Mouse (Mus musculus): ENCODE measurements around the gene Glra2.
"Not testable (repeated sequence)": the region's sequence is repeated elsewhere in the genome, so short reads cannot be mapped to it uniquely, and the experiment has no call there.

Glra2 gene

DNA sequence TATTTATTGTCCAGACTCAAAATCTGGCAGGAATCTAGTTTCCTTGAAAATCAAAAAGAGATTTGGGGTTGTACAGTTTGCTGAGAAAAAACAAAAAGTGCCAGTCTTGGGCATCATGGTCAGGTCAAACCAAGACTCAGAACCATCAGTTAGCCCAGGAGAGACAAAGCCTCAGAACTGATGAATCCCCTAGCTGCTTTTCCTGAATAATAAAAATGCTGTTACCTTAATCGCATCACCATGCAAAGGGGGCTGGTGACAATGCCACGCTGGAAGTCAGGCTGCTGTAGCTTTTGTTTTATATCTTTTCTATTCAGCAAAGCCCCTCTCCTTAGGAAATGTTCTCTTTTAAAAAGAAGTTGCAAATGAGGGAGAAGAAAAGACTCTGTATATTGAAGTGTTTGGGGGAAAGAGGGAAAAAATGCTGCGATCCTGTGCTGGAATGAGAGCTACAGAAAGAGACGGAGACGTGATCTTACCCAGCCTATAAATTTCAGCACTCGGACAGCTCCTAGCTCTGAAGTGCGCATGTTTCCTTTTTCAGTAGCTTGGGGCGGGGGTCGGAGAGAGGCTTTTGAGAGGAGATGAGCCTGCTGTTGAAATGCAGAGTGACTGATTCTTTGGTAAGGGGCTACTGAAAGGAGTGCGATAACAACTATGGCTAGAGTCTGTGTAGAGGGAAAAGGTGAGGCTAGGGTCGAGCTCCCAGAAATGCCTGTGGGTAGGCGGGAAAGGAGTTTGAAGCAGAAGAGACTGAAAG is at the start of gene Glra2:
Gene Glra2, minus strand, starts transcription at position 455 of the 760 bp plus-strand sequence.
- peak; percentile 6 for DNase-seq (ENCODE audit: low spot score)

DNA sequence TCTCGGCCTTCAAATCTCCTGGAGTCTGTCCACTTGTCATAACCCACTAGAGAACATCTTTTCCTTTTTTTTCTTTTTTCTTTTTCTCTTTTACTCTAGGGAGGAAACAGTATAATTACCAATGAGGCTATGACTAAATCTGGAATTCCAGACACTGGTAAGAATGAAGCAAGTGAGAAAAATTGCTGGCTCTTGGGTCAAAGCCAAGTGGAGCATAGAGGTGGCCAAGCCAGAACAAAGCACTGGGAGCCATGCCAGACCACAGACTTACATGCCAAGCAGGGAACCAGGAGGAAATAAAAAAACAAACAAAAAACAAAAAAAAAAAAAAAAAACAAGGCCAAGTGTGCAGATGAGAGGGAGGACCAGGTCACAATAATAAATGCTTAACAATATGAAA is 35.6 kb upstream of the Glra2 start:
- peak; percentile 57 for DNase-seq (ENCODE audit: low spot score)

DNA sequence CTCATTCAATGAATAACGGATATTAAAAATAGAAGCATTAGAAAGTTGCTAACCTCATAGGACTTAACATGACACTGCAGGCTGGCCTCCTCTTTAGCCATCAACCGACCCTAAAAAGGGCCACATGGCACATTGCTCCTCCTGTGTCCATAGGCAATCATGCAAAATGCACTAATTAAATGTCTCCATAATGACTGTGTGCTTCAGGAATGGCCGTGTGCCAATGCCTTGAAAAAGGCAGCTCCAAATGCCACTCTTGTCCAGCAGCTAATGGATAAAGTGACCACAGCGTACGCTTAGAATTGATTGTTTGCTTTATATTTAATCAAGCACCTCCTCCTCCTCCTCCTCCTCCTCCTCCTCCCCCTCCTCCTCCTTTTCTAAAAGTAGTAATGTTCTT is 17.4 kb upstream of the Glra2 start:
- DNase-seq (ENCODE audit: low spot score) = no peak

DNA sequence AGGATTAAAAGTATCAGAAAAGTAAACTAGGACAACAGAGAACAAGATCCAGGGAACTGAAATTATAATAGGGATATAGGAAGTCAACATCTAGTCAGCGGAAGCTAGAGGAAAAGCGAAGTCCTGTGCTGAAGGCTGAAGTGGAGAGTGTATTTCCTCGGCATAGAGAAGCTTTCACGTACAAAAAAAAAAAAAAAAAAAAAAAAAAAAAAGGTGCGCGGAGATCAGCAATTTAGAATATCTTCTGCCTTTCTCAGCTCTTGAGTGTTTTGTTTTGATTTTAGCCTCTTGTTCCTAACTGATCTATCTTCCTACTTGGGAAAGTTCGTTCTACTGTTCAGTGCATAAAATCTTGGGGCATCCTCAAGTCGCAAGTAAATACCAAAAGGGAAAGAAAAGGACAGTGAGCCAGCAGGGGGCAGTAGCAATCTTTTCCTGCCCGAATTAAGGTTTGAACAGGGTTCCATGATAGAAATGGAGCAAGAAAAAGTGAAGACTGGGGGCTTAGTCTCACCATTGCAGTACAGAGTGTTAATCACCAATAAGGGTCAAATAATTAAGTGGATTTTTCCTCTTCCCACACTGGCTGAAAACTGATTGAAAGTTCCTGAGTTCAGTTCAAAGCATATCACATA is 623 bp upstream of the Glra2 start:
- peak; percentile 4 for DNase-seq (ENCODE audit: low spot score)

DNA sequence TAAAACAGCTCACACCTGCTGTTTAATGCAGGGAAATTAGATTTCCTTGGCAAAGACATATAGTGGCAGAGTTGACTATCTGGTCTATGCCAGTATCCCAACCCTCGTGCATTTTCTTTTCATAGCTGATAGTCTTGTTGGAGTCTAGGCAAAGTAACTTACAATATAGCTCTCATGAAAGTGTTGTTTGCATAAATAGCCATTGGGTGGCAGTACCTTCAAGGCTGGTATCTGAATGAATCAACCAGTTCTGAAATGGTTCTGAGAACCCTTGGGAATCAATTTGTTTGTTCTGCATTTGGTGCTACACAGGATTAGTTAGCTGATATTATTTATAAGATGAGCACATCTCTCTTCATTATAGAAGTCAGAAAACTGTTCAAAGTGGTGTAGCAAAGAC is 133.6 kb downstream of the Glra2 start:
- no peak for DNase-seq (ENCODE audit: low spot score)

DNA sequence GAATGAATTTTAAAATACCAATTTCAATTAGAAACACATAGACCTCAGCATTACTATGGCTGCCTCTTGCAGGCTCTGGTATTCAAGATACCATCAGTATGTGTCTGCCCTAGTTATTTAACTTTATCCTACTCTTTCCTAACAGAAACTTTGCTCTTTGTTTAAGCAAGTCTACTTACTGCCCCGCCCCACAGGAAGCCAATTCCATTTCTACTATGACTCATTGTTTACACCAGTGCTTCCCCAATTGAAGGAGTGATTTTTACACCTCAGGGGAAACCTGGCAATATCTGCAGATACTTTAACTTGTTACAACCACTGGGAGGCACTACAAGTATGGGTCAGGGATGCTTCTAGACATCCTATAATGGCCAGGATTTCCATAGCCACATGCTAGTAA is 136.0 kb downstream of the Glra2 start:
- DNase-seq (ENCODE audit: low spot score) = peak; percentile 32

DNA sequence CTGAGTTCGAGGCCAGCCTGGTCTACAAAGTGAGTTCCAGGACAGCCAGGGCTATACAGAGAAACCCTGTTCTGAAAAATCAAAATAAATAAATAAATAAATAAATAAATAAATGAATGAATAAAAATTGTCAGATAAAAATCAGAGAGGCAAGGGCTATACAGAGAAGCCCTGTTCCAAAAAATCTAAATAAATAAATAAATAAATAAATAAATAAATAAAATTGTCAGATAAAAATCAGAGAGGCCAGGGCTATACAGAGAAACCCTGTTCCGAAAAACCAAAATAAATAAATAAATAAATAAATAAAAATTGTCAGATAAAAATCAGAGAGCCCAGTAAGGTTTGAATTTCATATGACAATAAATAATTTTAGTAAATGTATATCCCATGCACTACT is 144.2 kb downstream of the Glra2 start:
- not testable (repeated sequence) for DNase-seq (ENCODE audit: low spot score)

DNA sequence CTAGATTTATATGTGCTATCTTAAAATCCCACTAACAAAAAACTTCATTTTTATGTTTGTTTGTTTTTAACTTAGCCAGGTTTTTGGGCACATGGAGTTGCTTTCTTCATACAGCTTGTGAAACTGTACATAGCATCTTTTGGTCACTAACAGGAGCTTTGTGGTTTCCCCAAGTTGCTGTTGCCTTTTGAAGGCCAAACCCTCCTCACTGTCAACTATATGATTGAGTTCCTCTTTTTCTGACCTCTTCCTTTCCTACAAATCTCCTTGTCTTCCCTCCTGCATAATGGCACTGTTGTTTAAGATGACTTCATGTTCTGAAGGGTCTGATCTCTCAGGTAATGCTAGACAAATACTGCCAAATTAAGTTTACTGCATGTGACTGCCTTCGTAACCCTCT is 170.6 kb downstream of the Glra2 start:
- no peak for DNase-seq (ENCODE audit: low spot score)

DNA sequence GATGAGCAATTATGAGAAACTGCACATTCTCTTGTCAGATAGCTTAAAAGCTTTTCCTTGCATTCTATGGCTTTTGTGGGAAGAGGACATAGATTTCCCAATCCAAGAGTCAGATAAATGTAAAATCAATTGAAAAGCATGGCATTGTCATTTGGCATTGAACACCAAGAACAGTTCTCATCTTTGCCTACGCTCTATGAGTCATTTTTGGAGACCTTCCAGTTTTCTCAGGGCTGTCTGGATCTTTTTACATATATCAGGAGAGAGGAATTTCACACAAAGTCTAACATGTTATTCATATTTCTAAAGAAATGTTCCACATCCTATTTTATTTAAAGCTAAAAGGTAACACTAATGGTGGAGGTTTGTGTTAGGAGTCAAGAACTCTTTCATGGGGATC is 223.0 kb downstream of the Glra2 start:
- no peak for DNase-seq (ENCODE audit: low spot score)

Measured in urinary bladder, postnatal 14 days (tissue).